In genomic region chr11:98751221-98751782, GRCm38 (mm10) we compare ENCODE assay signal across 7 mouse cellular contexts. TPM values are rescaled to one million over a fixed set of nuclear protein-coding genes. Genes with fewer than 3 reads are reported as not detected.
DNase-seq lines count a peak whose midpoint lies in the region; ATAC-seq and TF ChIP-seq lines count a peak whose summit lies in the region.

No protein-coding gene starts in this region.

- no peak overlapping the region for H3K4me3 ChIP-seq in bone marrow, adult 2 months (replicated peaks; ENCODE audit: control insufficient read depth, low read depth, low read length)
- H3K4me3 ChIP-seq in heart, embryonic 11.5 days (ENCODE audit: low read depth, low read length): peak overlapping the region; percentile 8; the same call in 1 of the 2 replicates
- H3K4me3 ChIP-seq in kidney, embryonic 16.5 days (ENCODE audit: low read length): no peak overlapping the region
- no peak overlapping the region for H3K4me3 ChIP-seq in midbrain, embryonic 12.5 days

- peak overlapping the region; percentile 25; the same call in 1 of the 2 replicates for H3K27ac ChIP-seq in bone marrow, adult 2 months (ENCODE audit: control insufficient read depth, insufficient read depth, low read depth, low read length, poor library complexity)
- peak overlapping the region; percentile 87 for H3K27ac ChIP-seq in heart, embryonic 11.5 days (ENCODE audit: low read depth, low read length)
- H3K27ac ChIP-seq in kidney, embryonic 16.5 days (ENCODE audit: low read length): peak overlapping the region; percentile 85
- H3K27ac ChIP-seq in midbrain, embryonic 12.5 days (replicated peaks): peak overlapping the region; percentile 94

- H3K9ac ChIP-seq in heart, embryonic 11.5 days (ENCODE audit: low read depth, low read length): peak overlapping the region; percentile 25
- peak overlapping the region; percentile 46 for H3K9ac ChIP-seq in kidney, embryonic 16.5 days (replicated peaks; ENCODE audit: low read length)
- H3K9ac ChIP-seq in midbrain, embryonic 12.5 days (replicated peaks): peak overlapping the region; percentile 50

- DNase-seq in Patski (ENCODE audit: low read depth, low spot score): no peak
- DNase-seq in right cerebral cortex, adult 18-20 months: no peak
- DNase-seq in urinary bladder, postnatal 25 days (ENCODE audit: low spot score): no peak

- CTCF ChIA-PET in Patski (lab: Charles Lee): interaction anchor here (1.1 to 2.6 kb wide), 3 partner anchors 10 to 22 kb away, joined by 3 to 13 read pairs (median 4); partner anchors contain the start of gene Thra

- in situ Hi-C loops in Patski (cut with MboI; ENCODE audit: low pct_unique_long_range_greater_than_20kb): no loop called here

- peak; percentile 20 for ATAC-seq in Patski
- peak; percentile 63 for ATAC-seq in heart, embryonic 11.5 days (replicated peaks; ENCODE audit: insufficient number of reproducible peaks, low FRiP score, low TSS enrichment)
- ATAC-seq in kidney, embryonic 16.5 days (ENCODE audit: low FRiP score, low TSS enrichment): peak; percentile 25
- no peak for ATAC-seq in midbrain, embryonic 12.5 days (ENCODE audit: low FRiP score, low read depth)

- peaks cover 13% of the 10 kb centered on the region for H3K4me1 ChIP-seq in bone marrow, adult 2 months (ENCODE audit: control insufficient read depth, insufficient read depth, low read length)
- H3K4me1 ChIP-seq in heart, embryonic 11.5 days (ENCODE audit: control insufficient read depth, insufficient read depth, low read length): peaks cover 94% of the 10 kb centered on the region
- H3K4me1 ChIP-seq in kidney, embryonic 16.5 days (ENCODE audit: insufficient read depth, low read length): peaks cover 83% of the 10 kb centered on the region
- H3K4me1 ChIP-seq in midbrain, embryonic 12.5 days: peaks cover 81% of the 10 kb centered on the region

- H3K9me3 ChIP-seq in heart, embryonic 11.5 days (replicated peaks; ENCODE audit: control insufficient read depth, low read length): no peaks in the 10 kb centered on the region
- no peaks in the 10 kb centered on the region for H3K9me3 ChIP-seq in kidney, embryonic 16.5 days (ENCODE audit: low read length)
- no peaks in the 10 kb centered on the region for H3K9me3 ChIP-seq in midbrain, embryonic 12.5 days

- WGBS in bone marrow, adult 2 months: 39% methylated on average over 6 of the region's 6 CpGs
- WGBS in heart, embryonic 11.5 days (ENCODE audit: insufficient replicate concordance): 10% methylated on average over 6 of the region's 6 CpGs
- 32% methylated on average over 6 of the region's 6 CpGs for WGBS in kidney, embryonic 16.5 days
- whole genome bisulfite sequencing in midbrain, embryonic 12.5 days: 37% methylated on average over 6 of the region's 6 CpGs

- POLR2A ChIA-PET in Patski (lab: Charles Lee): interaction anchor here (1.3 to 2.3 kb wide), 3 partner anchors 9 to 41 kb away, joined by 4 to 12 read pairs (median 9); no protein-coding TSS in a partner anchor

- no peaks in the 10 kb centered on the region for H3K36me3 ChIP-seq in heart, embryonic 11.5 days (ENCODE audit: control insufficient read depth, insufficient read depth, low read length)
- peaks cover 15% of the 10 kb centered on the region; the same call in 1 of the 2 replicates for H3K36me3 ChIP-seq in kidney, embryonic 16.5 days (ENCODE audit: insufficient read depth, low read length)
- peaks cover 14% of the 10 kb centered on the region; the same call in 1 of the 2 replicates for H3K36me3 ChIP-seq in midbrain, embryonic 12.5 days

- TF ChIP-seq POLR2A in bone marrow, adult 2 months (IDR thresholded peaks at IDR 0.05; ENCODE audit: borderline replicate concordance, control insufficient read depth, low read depth, low read length): no peak

- peak overlapping the region; percentile 59 for H3K4me2 ChIP-seq in heart, embryonic 11.5 days
- peak overlapping the region; percentile 34 for H3K4me2 ChIP-seq in kidney, embryonic 16.5 days (replicated peaks; ENCODE audit: low read depth, low read length)
- peak overlapping the region; percentile 43 for H3K4me2 ChIP-seq in midbrain, embryonic 12.5 days (replicated peaks)

- no peaks in the 10 kb centered on the region for H3K27me3 ChIP-seq in Patski
- H3K27me3 ChIP-seq in heart, embryonic 11.5 days (ENCODE audit: control insufficient read depth, insufficient read depth, low read length): no peaks in the 10 kb centered on the region
- no peaks in the 10 kb centered on the region for H3K27me3 ChIP-seq in kidney, embryonic 16.5 days (ENCODE audit: insufficient read depth, low read length)
- H3K27me3 ChIP-seq in midbrain, embryonic 12.5 days: no peaks in the 10 kb centered on the region

- no peak for TF ChIP-seq CTCF in Patski (IDR thresholded peaks at IDR 0.05)
- no peak for TF ChIP-seq CTCF in bone marrow, adult 2 months (IDR thresholded peaks at IDR 0.05; ENCODE audit: control insufficient read depth, insufficient read depth, low read length)

RNA-seq across cellular contexts. Expression of gene Thra, which starts 10.9 kb away (rescaled TPM):
- 44.7 TPM for polyA plus RNA-seq in Patski (2021)
- polyA plus RNA-seq in bone marrow, adult 2 months (2011; ENCODE audit: insufficient read depth, insufficient read length, low replicate concordance, missing spikeins): 27.5 and 35.4 TPM in 2 replicates
- polyA plus RNA-seq in heart, embryonic 11.5 days (2014; fragmentation: Nextera tagmentation; extraction: Ambion mirVana): 32.2 and 35.7 TPM in 2 replicates
- polyA plus RNA-seq in kidney, embryonic 16.5 days (2015; fragmentation: Nextera tagmentation; extraction: Ambion mirVana): 24.4 and 25.9 TPM in 2 replicates
- polyA plus RNA-seq in midbrain, embryonic 12.5 days (2016; fragmentation: Nextera tagmentation; extraction: Ambion mirVana): 45.3 and 47.6 TPM in 2 replicates

RNA-seq across cellular contexts. Expression of gene Med24, which starts 22.1 kb away (rescaled TPM):
- polyA plus RNA-seq in Patski (2021): 47.2 TPM
- 26.7 and 28.7 TPM in 2 replicates for polyA plus RNA-seq in bone marrow, adult 2 months (2011; ENCODE audit: insufficient read depth, insufficient read length, low replicate concordance, missing spikeins)
- polyA plus RNA-seq in heart, embryonic 11.5 days (2014; fragmentation: Nextera tagmentation; extraction: Ambion mirVana): 31.6 and 42.1 TPM in 2 replicates
- polyA plus RNA-seq in kidney, embryonic 16.5 days (2015; fragmentation: Nextera tagmentation; extraction: Ambion mirVana): 71.4 and 73.9 TPM in 2 replicates
- polyA plus RNA-seq in midbrain, embryonic 12.5 days (2016; fragmentation: Nextera tagmentation; extraction: Ambion mirVana): 96.5 and 97.7 TPM in 2 replicates

RNA-seq across cellular contexts. Expression of gene Nr1d1, which starts 23.8 kb away (rescaled TPM):
- polyA plus RNA-seq in Patski (2021): 37.2 TPM
- 2.4 and 4.8 TPM in 2 replicates for polyA plus RNA-seq in bone marrow, adult 2 months (2011; ENCODE audit: insufficient read depth, insufficient read length, low replicate concordance, missing spikeins)
- polyA plus RNA-seq in heart, embryonic 11.5 days (2014; fragmentation: Nextera tagmentation; extraction: Ambion mirVana): 5.6 and 6.4 TPM in 2 replicates
- polyA plus RNA-seq in kidney, embryonic 16.5 days (2015; fragmentation: Nextera tagmentation; extraction: Ambion mirVana): 2.2 and 2.4 TPM in 2 replicates
- 1.2 and 1.5 TPM in 2 replicates for polyA plus RNA-seq in midbrain, embryonic 12.5 days (2016; fragmentation: Nextera tagmentation; extraction: Ambion mirVana)

RNA-seq across cellular contexts. Expression of gene Msl1, which starts 44.0 kb away (rescaled TPM):
- polyA plus RNA-seq in Patski (2021): 69.9 TPM
- polyA plus RNA-seq in bone marrow, adult 2 months (2011; ENCODE audit: insufficient read depth, insufficient read length, low replicate concordance, missing spikeins): 46.7 and 69.9 TPM in 2 replicates
- 15.9 and 17.1 TPM in 2 replicates for polyA plus RNA-seq in heart, embryonic 11.5 days (2014; fragmentation: Nextera tagmentation; extraction: Ambion mirVana)
- polyA plus RNA-seq in kidney, embryonic 16.5 days (2015; fragmentation: Nextera tagmentation; extraction: Ambion mirVana): 23.7 and 24.2 TPM in 2 replicates
- polyA plus RNA-seq in midbrain, embryonic 12.5 days (2016; fragmentation: Nextera tagmentation; extraction: Ambion mirVana): 38.6 and 42.4 TPM in 2 replicates

RNA-seq across cellular contexts. Expression of gene Csf3, which starts 50.2 kb away (rescaled TPM):
- polyA plus RNA-seq in Patski (2021): 0.62 TPM
- not detected in 2 replicates for polyA plus RNA-seq in bone marrow, adult 2 months (2011; ENCODE audit: insufficient read depth, insufficient read length, low replicate concordance, missing spikeins)
- polyA plus RNA-seq in heart, embryonic 11.5 days (2014; fragmentation: Nextera tagmentation; extraction: Ambion mirVana): not detected in 2 replicates
- polyA plus RNA-seq in kidney, embryonic 16.5 days (2015; fragmentation: Nextera tagmentation; extraction: Ambion mirVana): 0.11 TPM in 1 of 2 replicates, not detected in the other
- polyA plus RNA-seq in midbrain, embryonic 12.5 days (2016; fragmentation: Nextera tagmentation; extraction: Ambion mirVana): not detected in 2 replicates

Comparison
In these comparisons a context has a peak if more than half of its experiments do, and no peak if none do; other contexts are left out.
1. H3K27ac ChIP-seq: peak in every context shown above with its lines; median percentile 94 in midbrain, embryonic 12.5 days; 87 in heart, embryonic 11.5 days; 85 in kidney, embryonic 16.5 days; 25 in bone marrow, adult 2 months.